Mouse (Mus musculus) lung, postnatal 10 days (tissue): ENCODE data around the gene Tmem128.

Source experiments
- DNase-seq: peaks from one replicate; pipeline ENCODE4 v3.0.0; 2021

Gene Tmem128

DNA sequence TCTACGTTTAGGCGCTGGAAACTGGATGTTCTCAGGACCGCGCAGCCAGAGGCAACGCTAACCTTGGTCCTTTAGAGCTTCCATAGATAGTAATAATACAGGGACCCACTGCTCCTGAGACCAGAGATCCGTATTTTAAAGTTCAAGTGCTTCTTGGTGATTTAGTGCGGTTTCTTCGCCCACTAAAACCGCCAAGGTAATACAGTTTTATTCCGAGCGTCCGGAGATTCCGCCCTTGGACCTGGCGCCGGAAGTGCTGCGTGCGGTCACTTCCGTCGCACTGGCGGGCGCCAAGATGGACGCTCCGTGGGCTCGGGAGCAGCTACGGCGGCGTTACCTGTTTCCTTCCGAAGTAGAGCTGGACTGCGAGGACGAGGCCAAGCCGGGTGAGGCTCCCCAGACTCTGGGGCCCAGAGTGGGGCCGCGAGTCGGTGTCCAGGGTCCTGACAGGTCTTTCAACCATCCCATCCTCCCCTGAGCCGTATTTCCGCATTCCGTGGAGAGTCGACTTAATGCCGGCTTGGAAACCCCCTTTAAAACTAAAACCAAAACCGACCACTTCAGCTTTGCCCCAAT is at the start of gene Tmem128:
TSS of gene Tmem128 (plus strand) at position 79 of the 576 bp plus-strand sequence.
- DNase-seq = peak; percentile 56

- DNase-seq = no peak
These were observed 48.3 kb upstream of the Tmem128 start for GRCm38 (mm10) chr5:38211691-38212090.

DNA sequence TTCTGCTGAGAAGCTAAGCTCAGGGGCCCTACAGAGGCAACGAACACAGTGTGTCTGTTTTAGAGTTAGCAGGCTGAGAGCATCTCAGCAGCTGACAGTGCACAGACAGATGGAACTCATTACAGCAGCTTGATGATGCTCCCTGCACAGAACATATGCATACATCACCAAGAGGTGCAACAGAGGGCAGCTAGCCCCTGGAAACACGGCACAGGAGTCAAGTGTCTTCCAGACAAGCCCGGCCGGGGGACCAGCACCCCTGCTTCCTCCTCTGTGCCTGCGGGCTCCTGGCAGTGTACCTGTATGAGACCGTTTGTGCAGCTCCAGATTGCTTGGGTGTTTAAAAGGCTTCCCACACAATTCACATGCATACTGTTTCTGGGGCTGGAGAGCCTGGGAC is 47.0 kb upstream of the Tmem128 start:
- DNase-seq = no peak

DNA sequence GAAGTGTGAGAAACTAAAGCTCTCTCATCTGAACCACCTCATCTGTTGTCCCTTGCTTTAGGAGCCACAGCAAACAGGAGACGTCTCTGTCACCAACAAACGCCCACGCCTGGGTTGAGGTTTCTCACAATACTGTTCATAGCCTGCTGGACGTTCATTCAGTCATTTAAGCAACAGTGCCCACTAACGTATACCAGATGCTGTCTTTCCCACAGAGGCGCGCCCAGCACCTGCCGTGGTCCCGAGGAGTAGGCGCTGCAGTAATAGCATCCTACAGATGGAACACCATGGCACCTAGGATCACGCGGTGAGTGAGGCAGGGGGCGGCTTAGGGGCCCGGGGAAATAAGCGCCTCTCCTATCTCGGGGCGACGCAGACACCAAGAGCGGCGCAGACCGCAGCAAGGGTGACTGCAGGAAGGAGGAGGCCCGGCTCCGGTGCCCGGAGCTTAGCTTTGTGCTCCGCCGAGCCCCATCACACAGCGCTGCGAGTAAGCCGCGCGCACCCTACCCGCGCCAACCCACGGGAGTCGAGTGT is 40.1 kb upstream of the Tmem128 start:
- peak; percentile 6 for DNase-seq

GRCm38 (mm10) chr5:38220328-38220912 is 39.6 kb upstream of the Tmem128 start, which contains the start of the genes Zbtb49 and Lyar:
Gene Zbtb49, minus strand, starts transcription at chr5:38220457.
Gene Lyar, plus strand, starts transcription at chr5:38220470.
- peak; percentile 96 for DNase-seq

GRCm38 (mm10) chr5:38235422-38235821 is 24.6 kb upstream of the Tmem128 start:
- peak; percentile 58 for DNase-seq

DNA sequence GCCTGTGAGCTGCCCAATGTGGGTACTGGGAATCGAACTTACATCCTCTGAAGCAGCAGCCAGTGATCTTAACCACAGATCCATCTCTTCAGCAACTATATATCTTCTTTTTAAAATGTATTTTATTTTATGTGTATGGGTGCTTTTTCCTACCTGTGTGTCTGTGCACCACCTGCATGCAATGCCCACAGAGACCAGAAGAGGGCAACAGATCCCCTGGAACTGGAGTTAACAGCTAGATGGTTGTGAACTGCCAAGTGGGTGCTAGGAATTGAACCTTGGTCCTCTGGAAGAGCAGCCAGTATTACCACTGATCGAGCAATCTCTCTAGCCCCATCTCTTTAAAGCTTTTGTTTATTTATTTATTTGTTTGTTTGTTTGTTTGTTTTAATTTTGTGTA is 23.4 kb upstream of the Tmem128 start:
- no peak for DNase-seq

DNA sequence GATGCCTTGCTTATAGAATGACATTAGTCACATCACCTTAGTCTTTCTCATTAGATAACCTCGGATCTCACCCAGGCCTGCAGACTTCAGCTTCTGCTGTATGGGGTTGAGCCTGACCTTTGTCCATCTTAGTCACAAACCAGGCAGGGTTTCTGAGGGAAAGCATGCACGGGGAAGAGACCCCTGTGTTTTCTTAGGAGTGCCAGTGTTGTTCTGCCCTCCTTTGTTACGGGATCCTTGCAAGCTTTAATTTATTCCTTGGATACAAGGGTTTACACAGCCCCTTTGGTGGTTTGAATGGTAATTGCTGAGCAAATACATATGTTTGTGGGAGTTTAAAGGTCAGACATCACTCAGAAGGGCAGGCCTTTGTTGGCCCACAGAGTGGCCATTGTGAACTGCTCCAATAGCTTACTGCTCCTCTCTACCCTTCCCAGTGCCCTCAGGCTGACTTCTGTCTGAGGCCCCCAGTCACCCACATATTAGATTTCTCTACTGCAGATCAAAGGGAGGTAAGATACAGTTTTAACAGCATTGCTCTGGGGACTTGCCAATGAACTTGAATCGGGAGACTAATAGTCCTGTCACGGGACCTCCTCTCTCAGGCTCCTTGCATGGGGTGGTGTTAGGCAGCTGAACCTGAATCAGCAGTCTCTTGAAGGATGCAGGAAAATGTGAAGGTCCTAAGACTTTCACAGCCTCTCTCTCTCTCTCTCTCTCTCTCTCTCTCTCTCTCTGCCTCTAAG is 19.1 kb upstream of the Tmem128 start:
- no peak for DNase-seq

- no peak for DNase-seq
These were observed 18.5 kb upstream of the Tmem128 start for GRCm38 (mm10) chr5:38241473-38241834.

- DNase-seq = no peak
These were observed 18.0 kb upstream of the Tmem128 start for GRCm38 (mm10) chr5:38241966-38242365.

- no peak for DNase-seq
These were observed 4.8 kb upstream of the Tmem128 start for GRCm38 (mm10) chr5:38255195-38255594.

GRCm38 (mm10) chr5:38255644-38256043 is 4.3 kb upstream of the Tmem128 start:
- DNase-seq = no peak

- no peak for DNase-seq
These were observed 3.4 kb upstream of the Tmem128 start for GRCm38 (mm10) chr5:38256551-38256950.

DNA sequence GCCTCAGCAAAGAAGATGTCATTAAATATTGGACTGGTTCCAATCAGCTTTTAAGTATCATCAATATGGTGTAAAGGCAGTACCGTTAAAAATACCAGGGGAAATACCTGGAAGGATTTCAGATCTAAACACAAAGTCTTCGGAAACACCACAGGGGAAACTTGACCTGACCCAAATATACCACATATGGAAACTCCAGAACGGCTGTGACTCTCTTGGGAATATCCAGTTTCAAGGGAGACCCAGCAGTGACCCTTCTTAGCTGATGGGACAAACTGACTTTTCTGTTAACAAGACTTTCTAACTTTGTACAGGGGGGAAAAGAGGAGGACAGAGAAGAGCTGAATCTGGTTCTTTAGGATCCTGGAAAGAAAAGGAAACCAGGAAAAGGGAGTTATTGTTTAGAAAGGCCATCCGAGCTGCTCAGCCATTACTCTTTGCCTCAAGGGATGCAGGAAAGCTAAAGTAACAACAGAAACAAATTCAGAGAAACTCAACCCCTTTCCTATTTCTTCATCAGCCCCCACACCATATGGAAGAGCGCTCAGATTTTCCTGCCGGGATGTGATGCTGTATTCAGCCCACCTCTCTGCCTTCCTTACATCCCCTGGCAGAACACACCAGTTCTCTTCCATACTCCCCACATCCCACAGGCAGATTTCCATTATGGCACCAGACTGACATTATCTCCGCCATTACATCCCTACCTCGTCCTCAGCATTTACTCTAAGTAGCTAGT is 1.8 kb upstream of the Tmem128 start:
- DNase-seq = no peak

- no peak for DNase-seq
These were observed 1.2 kb upstream of the Tmem128 start for GRCm38 (mm10) chr5:38258773-38259146.

DNA sequence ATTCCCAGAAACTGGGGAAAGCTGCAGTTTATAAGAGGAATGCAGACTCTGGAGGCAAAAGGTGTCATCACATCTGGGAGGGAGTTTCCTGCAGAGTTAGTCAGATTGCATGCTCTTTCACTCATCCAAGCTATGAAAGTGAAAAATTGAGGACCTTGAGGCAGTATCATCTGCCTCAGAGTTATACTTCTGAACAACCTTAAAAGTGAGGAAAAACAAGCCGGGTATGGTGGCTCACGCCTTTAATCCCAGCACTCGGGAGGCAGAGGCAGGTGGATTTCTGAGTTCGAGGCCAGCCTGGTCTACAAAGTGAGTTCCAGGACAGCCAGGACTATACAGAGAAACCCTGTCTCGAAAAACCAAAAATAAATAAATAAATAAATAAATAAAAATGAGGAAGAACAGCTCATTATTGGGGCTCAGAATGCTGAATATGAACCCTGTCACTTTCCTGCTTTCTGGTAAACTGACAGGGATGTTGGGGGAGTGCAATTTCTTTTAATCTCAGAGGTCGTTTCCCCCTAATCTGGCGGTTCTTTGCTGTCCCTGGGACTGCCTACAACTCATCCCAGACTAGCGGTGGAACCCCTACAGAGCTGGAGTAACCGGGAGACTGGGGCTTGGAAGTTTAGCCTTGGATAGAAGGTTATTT is 404 bp upstream of the Tmem128 start:
- no peak for DNase-seq

DNA sequence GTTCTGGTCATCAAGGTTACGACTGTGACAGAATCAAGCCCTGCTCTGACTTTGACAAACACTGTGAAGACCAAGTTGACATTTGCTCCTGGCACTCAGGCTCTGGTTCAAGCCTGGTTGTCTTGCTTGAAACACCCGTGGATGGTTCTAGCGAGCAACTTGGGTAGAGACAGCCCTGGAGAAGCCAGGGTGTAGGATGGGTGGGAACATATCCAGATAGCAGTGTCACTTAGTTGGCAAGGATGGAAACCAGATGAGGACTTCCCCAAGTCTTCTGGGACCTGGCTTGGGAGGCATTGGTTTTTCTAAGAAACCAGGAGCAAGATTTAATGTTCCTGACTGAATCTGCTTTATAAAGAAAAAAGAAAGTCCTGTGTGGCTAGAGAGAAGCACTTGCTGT is 11.0 kb downstream of the Tmem128 start:
- DNase-seq = no peak

- no peak for DNase-seq
These were observed 13.8 kb downstream of the Tmem128 start for GRCm38 (mm10) chr5:38273831-38274230.

GRCm38 (mm10) chr5:38275771-38276170 is 15.8 kb downstream of the Tmem128 start, which contains the start of gene Otop1:
Gene Otop1, plus strand, starts transcription at chr5:38275972.
- DNase-seq = no peak

- DNase-seq = no peak
These were observed 16.5 kb downstream of the Tmem128 start for GRCm38 (mm10) chr5:38276451-38276850.

- DNase-seq = no peak
These were observed 17.3 kb downstream of the Tmem128 start for GRCm38 (mm10) chr5:38277098-38277866.
